In genomic region chr8:61901028-61901717, GRCm38 (mm10) we compare ENCODE assay signal across 21 mouse cellular contexts. TPM values are rescaled to one million over a fixed set of nuclear protein-coding genes. Genes with fewer than 3 reads are reported as not detected.
A peak's percentile ranks its signal among the peaks of the same experiment; 100 is the strongest.
DNase-seq lines count a peak whose midpoint lies in the region; ATAC-seq and TF ChIP-seq lines count a peak whose summit lies in the region.
"Had no signal": no experiment of that assay in that cellular context is flagged by ENCODE, and none has a peak within 500 bp of the region (broad histone marks: within the 10 kb centered on the region; RNA-seq: fewer than 3 reads in every experiment).

No protein-coding gene starts in this region.

- H3K9ac ChIP-seq in forebrain, embryonic 13.5 days, result no peak overlapping the region
- peak overlapping the region; percentile 85 for H3K9ac ChIP-seq in heart, embryonic 13.5 days
- no peak overlapping the region for H3K9ac ChIP-seq in midbrain, embryonic 11.5 days (ENCODE audit: low read length)
- no peak overlapping the region for H3K9ac ChIP-seq in midbrain, postnatal 0 days (replicated peaks; ENCODE audit: low read length, poor library complexity, severe bottlenecking)
- no peak overlapping the region for H3K9ac ChIP-seq in midbrain, embryonic 14.5 days (replicated peaks; ENCODE audit: low read length)
- H3K9ac ChIP-seq: hindbrain, embryonic 15.5 days; liver, embryonic 12.5 days; lung, embryonic 14.5 days had no signal

- H3K36me3 ChIP-seq in forebrain, embryonic 10.5 days (replicated peaks), result no peaks in the 10 kb centered on the region
- H3K36me3 ChIP-seq in forebrain, embryonic 13.5 days (ENCODE audit: poor library complexity, severe bottlenecking), result no peaks in the 10 kb centered on the region
- peaks cover 17% of the 10 kb centered on the region for H3K36me3 ChIP-seq in heart, embryonic 13.5 days
- H3K36me3 ChIP-seq in midbrain, embryonic 11.5 days (ENCODE audit: control insufficient read depth, insufficient read depth, low read length), result no peaks in the 10 kb centered on the region
- H3K36me3 ChIP-seq in midbrain, postnatal 0 days (ENCODE audit: insufficient read depth, low read length), result no peaks in the 10 kb centered on the region
- no peaks in the 10 kb centered on the region for H3K36me3 ChIP-seq in midbrain, embryonic 14.5 days (ENCODE audit: control insufficient read depth, insufficient read depth, low read length)
- H3K36me3 ChIP-seq: embryonic facial prominence, embryonic 10.5 days; G1E; hindbrain, embryonic 15.5 days; liver, embryonic 12.5 days had no signal

- H3K27me3 ChIP-seq in forebrain, embryonic 10.5 days (ENCODE audit: poor library complexity, severe bottlenecking), result no peaks in the 10 kb centered on the region
- no peaks in the 10 kb centered on the region for H3K27me3 ChIP-seq in forebrain, embryonic 13.5 days
- no peaks in the 10 kb centered on the region for H3K27me3 ChIP-seq in heart, embryonic 13.5 days (replicated peaks)
- H3K27me3 ChIP-seq in midbrain, embryonic 11.5 days (ENCODE audit: control insufficient read depth, insufficient read depth, low read length), result no peaks in the 10 kb centered on the region
- no peaks in the 10 kb centered on the region for H3K27me3 ChIP-seq in midbrain, postnatal 0 days (ENCODE audit: insufficient read depth, low read length)
- no peaks in the 10 kb centered on the region for H3K27me3 ChIP-seq in midbrain, embryonic 14.5 days (ENCODE audit: control insufficient read depth, insufficient read depth, low read length)
- H3K27me3 ChIP-seq: hindbrain, embryonic 15.5 days; liver, embryonic 12.5 days had no signal

- no peak overlapping the region for H3K4me3 ChIP-seq in forebrain, embryonic 10.5 days
- H3K4me3 ChIP-seq in forebrain, embryonic 13.5 days, result no peak overlapping the region
- H3K4me3 ChIP-seq in heart, embryonic 13.5 days, result peak overlapping the region; percentile 59
- no peak overlapping the region for H3K4me3 ChIP-seq in midbrain, embryonic 11.5 days (ENCODE audit: low read depth, low read length)
- no peak overlapping the region for H3K4me3 ChIP-seq in midbrain, postnatal 0 days (ENCODE audit: low read depth, low read length)
- H3K4me3 ChIP-seq in midbrain, embryonic 14.5 days (replicated peaks; ENCODE audit: low read depth, low read length), result no peak overlapping the region
- H3K4me3 ChIP-seq: embryonic facial prominence, embryonic 10.5 days; hindbrain, embryonic 15.5 days; liver, embryonic 12.5 days had no signal

- peaks cover 7% of the 10 kb centered on the region for H3K4me1 ChIP-seq in forebrain, embryonic 10.5 days
- H3K4me1 ChIP-seq in forebrain, embryonic 13.5 days, result no peaks in the 10 kb centered on the region
- peaks cover 34% of the 10 kb centered on the region for H3K4me1 ChIP-seq in heart, embryonic 13.5 days
- peaks cover 5% of the 10 kb centered on the region; the same call in 1 of the 2 replicates for H3K4me1 ChIP-seq in midbrain, embryonic 11.5 days (ENCODE audit: control insufficient read depth, insufficient read depth, low read length)
- no peaks in the 10 kb centered on the region for H3K4me1 ChIP-seq in midbrain, postnatal 0 days (ENCODE audit: insufficient read depth, low read length)
- no peaks in the 10 kb centered on the region for H3K4me1 ChIP-seq in midbrain, embryonic 14.5 days (ENCODE audit: control insufficient read depth, insufficient read depth, low read length)
- H3K4me1 ChIP-seq: embryonic facial prominence, embryonic 10.5 days; hindbrain, embryonic 15.5 days; liver, embryonic 12.5 days had no signal

- TF ChIP-seq CTCF in midbrain, postnatal 0 days (IDR thresholded peaks at IDR 0.05), result no peak

- ATAC-seq in forebrain, embryonic 13.5 days, result no peak
- ATAC-seq in heart, embryonic 13.5 days (ENCODE audit: extremely low read depth, insufficient number of reproducible peaks, low FRiP score, low TSS enrichment), result no peak
- ATAC-seq in midbrain, embryonic 11.5 days (ENCODE audit: low FRiP score), result peak; percentile 94
- ATAC-seq in midbrain, postnatal 0 days (ENCODE audit: low FRiP score), result no peak
- no peak for ATAC-seq in midbrain, embryonic 14.5 days (ENCODE audit: low FRiP score, low TSS enrichment)
- ATAC-seq: CD4-positive, CD25-positive, alpha-beta regulatory T cell, adult 4 months; liver, embryonic 12.5 days had no signal

- H3K9me3 ChIP-seq in forebrain, embryonic 10.5 days, result no peaks in the 10 kb centered on the region
- no peaks in the 10 kb centered on the region for H3K9me3 ChIP-seq in forebrain, embryonic 13.5 days (replicated peaks)
- H3K9me3 ChIP-seq in heart, embryonic 13.5 days, result no peaks in the 10 kb centered on the region
- no peaks in the 10 kb centered on the region for H3K9me3 ChIP-seq in midbrain, embryonic 11.5 days (ENCODE audit: control insufficient read depth, low read length)
- H3K9me3 ChIP-seq in midbrain, postnatal 0 days (ENCODE audit: low read length), result no peaks in the 10 kb centered on the region
- H3K9me3 ChIP-seq in midbrain, embryonic 14.5 days (ENCODE audit: control insufficient read depth, low read length), result no peaks in the 10 kb centered on the region
- H3K9me3 ChIP-seq: embryonic facial prominence, embryonic 10.5 days; G1E; hindbrain, embryonic 15.5 days; liver, embryonic 12.5 days had no signal

- no peak overlapping the region for H3K4me2 ChIP-seq in forebrain, embryonic 13.5 days
- H3K4me2 ChIP-seq in heart, embryonic 13.5 days, result peak overlapping the region; percentile 68
- H3K4me2 ChIP-seq in midbrain, embryonic 11.5 days, result no peak overlapping the region
- no peak overlapping the region for H3K4me2 ChIP-seq in midbrain, postnatal 0 days (ENCODE audit: low read depth, low read length, poor library complexity, severe bottlenecking)
- H3K4me2 ChIP-seq in midbrain, embryonic 14.5 days (ENCODE audit: low read length), result no peak overlapping the region
- H3K4me2 ChIP-seq: hindbrain, embryonic 15.5 days; liver, embryonic 12.5 days; lung, embryonic 14.5 days had no signal

- H3K27ac ChIP-seq in forebrain, embryonic 10.5 days, result peak overlapping the region; percentile 56
- H3K27ac ChIP-seq in forebrain, embryonic 13.5 days, result no peak overlapping the region
- H3K27ac ChIP-seq in heart, embryonic 13.5 days (replicated peaks), result peak overlapping the region; percentile 87
- no peak overlapping the region for H3K27ac ChIP-seq in midbrain, embryonic 11.5 days (ENCODE audit: low read depth, low read length)
- H3K27ac ChIP-seq in midbrain, postnatal 0 days (ENCODE audit: low read depth, low read length), result no peak overlapping the region
- H3K27ac ChIP-seq in midbrain, embryonic 14.5 days (replicated peaks; ENCODE audit: low read depth, low read length), result no peak overlapping the region
- H3K27ac ChIP-seq: embryonic facial prominence, embryonic 10.5 days; hindbrain, embryonic 15.5 days; liver, embryonic 12.5 days had no signal

- no peak for DNase-seq in forebrain, embryonic 10.5 days (ENCODE audit: extremely low spot score, low spot score)
- DNase-seq in heart, postnatal 14 days, result no peak
- peak; percentile 88 for DNase-seq in midbrain, embryonic 11.5 days (ENCODE audit: low spot score, missing footprints)
- DNase-seq in midbrain, postnatal 0 days (ENCODE audit: low spot score), result no peak
- peak; percentile 43 for DNase-seq in midbrain, embryonic 14.5 days
- no peak for DNase-seq in kidney, postnatal 36 days
- DNase-seq: cerebellum, postnatal 10 days; gastrocnemius, postnatal 25 days; kidney, adult 18-20 months; kidney, postnatal 10 days; left cerebral cortex, postnatal 4 days; lung, embryonic 14.5 days; lung, postnatal 4 days; thymus, adult 18-20 months had no signal

- 55% methylated on average over 6 of the region's 6 CpGs for WGBS in forebrain, embryonic 10.5 days
- 25% methylated on average over 6 of the region's 6 CpGs for WGBS in forebrain, embryonic 13.5 days
- WGBS in heart, embryonic 13.5 days, result 35% methylated on average over 6 of the region's 6 CpGs
- WGBS in midbrain, embryonic 11.5 days, result 20% methylated on average over 6 of the region's 6 CpGs
- 20% methylated on average over 6 of the region's 6 CpGs for WGBS in midbrain, postnatal 0 days
- whole genome bisulfite sequencing in midbrain, embryonic 14.5 days, result 11% methylated on average over 6 of the region's 6 CpGs

- intact Hi-C loops in heart, postnatal 14 days (cut with DNase I), result no loop called here

RNA-seq across cellular contexts. Expression of gene Palld, which starts 1.3 kb away (rescaled TPM):
- 48.8 and 51.6 TPM in 2 replicates for polyA plus RNA-seq in forebrain, embryonic 10.5 days (2016; fragmentation: Nextera tagmentation; extraction: Ambion mirVana)
- 30.2 and 33.8 TPM in 2 replicates for polyA plus RNA-seq in forebrain, embryonic 13.5 days (2015; fragmentation: Nextera tagmentation; extraction: Ambion mirVana)
- polyA plus RNA-seq in heart, embryonic 13.5 days (2015; fragmentation: Nextera tagmentation; extraction: Ambion mirVana), result 166 and 167 TPM in 2 replicates
- total RNA-seq in heart, postnatal 14 days (2021), result 100 to 1,000 TPM; 263 to 269 TPM
- 38.5 and 40.4 TPM in 2 replicates for polyA plus RNA-seq in midbrain, embryonic 11.5 days (2014; fragmentation: Nextera tagmentation; extraction: Ambion mirVana)
- 3.9 and 10.8 TPM in 2 replicates for total RNA-seq in midbrain, postnatal 0 days (2014; rRNA removed)
- 10.8 and 11.3 TPM in 2 replicates for polyA plus RNA-seq in midbrain, postnatal 0 days (2015; fragmentation: Nextera tagmentation; extraction: Ambion mirVana)
- 13.6 and 19.4 TPM in 2 replicates for polyA plus RNA-seq in midbrain, embryonic 14.5 days (2014; fragmentation: Nextera tagmentation; extraction: Ambion mirVana)
- polyA plus RNA-seq: G1E had no signal

RNA-seq across cellular contexts. Expression of gene Ddx60, which starts 26.7 kb away (rescaled TPM):
- polyA plus RNA-seq in forebrain, embryonic 10.5 days (2016; fragmentation: Nextera tagmentation; extraction: Ambion mirVana), result 0.02 TPM in 1 of 2 replicates, not detected in the other
- 0.10 and 0.21 TPM in 2 replicates for polyA plus RNA-seq in forebrain, embryonic 13.5 days (2015; fragmentation: Nextera tagmentation; extraction: Ambion mirVana)
- polyA plus RNA-seq in heart, embryonic 13.5 days (2015; fragmentation: Nextera tagmentation; extraction: Ambion mirVana), result 2.6 and 2.7 TPM in 2 replicates
- 1 to 10 TPM in 1 of 2 experiments, under 1 TPM in 1; 1.00 to 1.7 TPM for total RNA-seq in heart, postnatal 14 days (2021)
- polyA plus RNA-seq in midbrain, embryonic 11.5 days (2014; fragmentation: Nextera tagmentation; extraction: Ambion mirVana), result 0.25 and 0.45 TPM in 2 replicates
- total RNA-seq in midbrain, postnatal 0 days (2014; rRNA removed), result 0.11 and 0.90 TPM in 2 replicates
- polyA plus RNA-seq in midbrain, postnatal 0 days (2015; fragmentation: Nextera tagmentation; extraction: Ambion mirVana), result 0.60 and 0.88 TPM in 2 replicates
- 0.04 and 1.0 TPM in 2 replicates for polyA plus RNA-seq in midbrain, embryonic 14.5 days (2014; fragmentation: Nextera tagmentation; extraction: Ambion mirVana)
- polyA plus RNA-seq: G1E had no signal

Comparison
In these comparisons a context has a peak if more than half of its experiments do, and no peak if none do; other contexts are left out.
1. DNase-seq: peak in midbrain, embryonic 11.5 days (single experiment) and midbrain, embryonic 14.5 days (single experiment); none in forebrain, embryonic 10.5 days (single experiment), heart, postnatal 14 days (0 of 2), midbrain, postnatal 0 days (single experiment) and kidney, postnatal 36 days (0 of 2).
2. H3K27ac ChIP-seq: peak in forebrain, embryonic 10.5 days (single experiment) and heart, embryonic 13.5 days (single experiment); none in forebrain, embryonic 13.5 days (single experiment), midbrain, embryonic 11.5 days (single experiment), midbrain, postnatal 0 days (single experiment) and midbrain, embryonic 14.5 days (single experiment).